Mouse (Mus musculus): ENCODE measurements at regions not wholly inside any gene's neighbourhood (a gene's known extent, or its start where the extent isn't known, plus 50 kb on each side); places are given as distances from the start of the nearest gene placed in this dataset.

DNA sequence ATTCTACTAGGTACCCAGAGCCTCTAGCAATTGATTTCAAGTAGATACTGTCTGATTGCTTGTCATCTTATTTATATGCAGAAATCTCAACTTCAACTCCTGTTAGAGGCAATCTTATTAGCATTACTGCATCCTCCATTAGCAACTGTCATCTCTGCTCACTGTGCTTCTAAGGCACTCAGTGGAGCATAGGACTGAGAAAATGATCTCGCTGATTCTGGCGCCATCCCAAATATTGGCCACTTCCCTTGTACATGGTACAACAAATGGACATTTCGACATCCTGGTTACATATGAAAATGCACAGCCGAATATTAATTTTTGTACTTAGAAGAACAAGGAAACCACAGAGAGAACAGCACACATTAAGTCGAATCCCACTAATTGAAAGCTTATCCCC is 329.7 kb upstream of the G2e3 start:
- no peak for DNase-seq (ENCODE audit: low read depth)

DNA sequence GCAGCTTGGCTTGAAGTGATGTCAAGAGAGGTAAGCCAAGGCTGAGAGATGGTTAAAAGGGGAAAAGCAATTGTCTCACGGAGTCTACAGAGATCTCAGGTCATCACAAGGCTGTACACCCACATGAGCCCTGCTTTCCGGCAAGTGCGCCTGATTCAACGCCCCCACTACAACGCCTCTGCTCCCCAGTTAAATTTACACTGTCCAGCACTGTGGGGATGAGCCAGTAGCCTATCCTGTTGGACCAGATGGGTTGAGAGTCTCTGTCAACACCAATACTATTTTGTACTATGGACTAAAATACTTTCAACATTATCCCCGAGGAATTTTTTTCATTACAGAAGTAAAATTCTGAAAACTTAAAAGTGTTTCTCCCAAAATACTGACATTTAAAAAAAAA is 331.8 kb upstream of the G2e3 start:
- DNase-seq (ENCODE audit: low read depth), result no peak

- DNase-seq (ENCODE audit: low read depth), result no peak
These were observed 338.2 kb upstream of the G2e3 start for GRCm38 (mm10) chr12:51009644-51010043.

GRCm38 (mm10) chr12:51001722-51002592 is 345.9 kb upstream of the G2e3 start:
- DNase-seq (ENCODE audit: low read depth), result no peak

- no peak for DNase-seq (ENCODE audit: low read depth)
These were observed 346.8 kb upstream of the G2e3 start for GRCm38 (mm10) chr12:51001096-51001495.

- DNase-seq (ENCODE audit: low read depth), result no peak
These were observed 347.4 kb upstream of the G2e3 start for GRCm38 (mm10) chr12:51000281-51001075.

DNA sequence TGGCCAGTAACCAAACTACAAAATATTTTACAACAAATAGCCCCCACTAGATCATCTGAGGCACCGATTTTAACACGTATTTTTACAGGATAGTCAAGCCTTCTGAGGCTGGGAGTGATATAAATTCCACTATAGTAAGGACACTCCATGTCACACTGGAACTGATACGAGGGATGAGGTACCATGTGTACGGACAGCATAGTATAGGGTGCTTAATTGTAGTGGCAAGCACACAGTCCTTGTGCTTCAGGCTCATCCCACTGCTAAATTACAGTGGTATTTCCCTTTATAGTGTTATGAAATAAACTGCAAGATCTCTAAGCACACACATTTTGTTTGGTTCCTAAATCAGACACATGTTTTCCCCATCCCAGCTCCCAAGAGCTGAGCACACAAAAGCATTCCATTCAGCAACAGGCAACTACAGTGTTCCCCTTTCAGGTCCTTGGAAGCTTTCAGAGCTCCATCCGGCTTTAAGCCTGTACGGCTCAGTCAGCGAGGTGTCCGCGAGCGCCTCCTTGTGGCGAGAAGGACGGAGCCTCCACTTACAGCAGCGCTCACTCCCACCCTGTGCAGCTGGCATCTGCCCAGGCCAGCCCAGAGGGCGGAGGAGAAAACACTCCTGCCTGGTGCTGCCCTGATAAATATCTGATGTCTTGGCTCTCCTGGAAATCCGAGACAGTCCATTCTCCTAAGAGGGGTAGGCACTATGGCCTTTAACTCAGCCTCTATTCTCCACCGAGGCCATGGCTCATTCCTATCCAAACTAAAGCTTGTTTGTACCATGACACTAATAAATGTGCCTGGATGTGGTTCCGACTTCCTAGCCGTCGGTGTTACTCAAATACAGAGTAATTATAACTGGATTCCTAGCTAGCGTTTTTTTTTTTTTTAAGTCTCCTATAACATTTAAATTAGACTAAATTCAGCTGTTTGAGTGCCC is 348.3 kb upstream of the G2e3 start:
- no peak for DNase-seq (ENCODE audit: low read depth)

DNA sequence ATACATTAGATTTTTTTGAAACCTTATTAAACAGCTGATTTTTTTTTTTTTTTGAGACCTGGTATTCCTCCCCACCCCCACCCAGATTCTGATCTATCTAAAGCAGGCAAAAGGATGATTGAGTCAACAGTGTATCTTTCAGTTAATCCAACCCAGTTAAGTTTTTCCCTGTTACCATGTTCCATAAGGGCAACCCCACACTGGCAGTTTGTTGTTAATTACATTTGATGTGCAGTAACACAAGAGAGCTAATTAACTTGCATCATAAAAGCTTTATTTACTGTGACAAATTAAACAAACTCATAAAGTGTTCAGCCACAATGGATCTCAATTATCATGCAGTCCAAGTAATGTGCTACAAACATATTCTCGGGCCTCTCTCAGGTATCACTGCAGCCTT is 346.8 kb upstream of the Prkd1 start:
- no peak for DNase-seq (ENCODE audit: low read depth)

- no peak for DNase-seq (ENCODE audit: low read depth)
These were observed 340.8 kb upstream of the Prkd1 start for GRCm38 (mm10) chr12:50989561-50990325.

DNA sequence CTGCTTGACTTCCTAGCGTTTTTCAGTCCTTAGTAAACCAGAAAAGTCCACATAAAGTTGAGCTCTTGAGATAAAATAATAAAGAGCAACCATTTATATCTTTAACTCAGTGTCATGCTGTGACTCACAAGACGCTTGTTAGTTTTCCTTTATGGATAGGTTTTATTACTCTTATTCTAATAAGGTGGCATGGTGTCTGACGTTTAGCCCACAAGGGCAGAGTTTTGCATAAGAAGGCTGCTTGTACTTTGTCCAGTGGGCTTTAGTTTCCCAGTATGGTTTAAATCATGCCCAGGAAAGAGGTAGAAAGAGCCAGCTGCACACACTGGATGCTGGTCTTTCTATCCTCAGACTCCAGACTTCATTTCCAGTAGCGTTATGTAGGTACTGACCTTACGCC is 332.4 kb upstream of the Prkd1 start:
- DNase-seq (ENCODE audit: low read depth), result no peak

DNA sequence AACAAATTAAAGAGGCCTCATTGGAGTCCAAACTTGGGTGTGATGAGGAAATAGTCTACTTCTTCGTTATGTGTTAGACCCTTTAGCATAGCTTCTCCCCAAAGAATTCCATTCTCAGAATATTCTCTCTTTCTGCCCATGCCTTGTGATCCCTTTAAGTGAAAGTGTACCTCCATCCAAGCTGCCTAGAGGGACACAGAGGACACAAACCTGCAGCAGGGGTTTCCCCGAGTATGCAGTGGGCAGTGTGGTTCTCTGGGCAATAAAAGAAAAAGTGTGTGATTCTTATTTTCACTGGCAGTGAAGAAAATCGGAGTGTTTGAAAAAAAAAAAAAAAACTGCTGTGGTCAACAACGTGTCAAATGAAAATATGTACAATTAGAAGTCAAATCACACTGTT is 331.9 kb upstream of the Prkd1 start:
- no peak for DNase-seq (ENCODE audit: low read depth)

- DNase-seq (ENCODE audit: low read depth), result no peak
These were observed 321.8 kb upstream of the Prkd1 start for GRCm38 (mm10) chr12:50970759-50971122.

GRCm38 (mm10) chr12:50969887-50970758 is 321.2 kb upstream of the Prkd1 start:
- DNase-seq (ENCODE audit: low read depth), result no peak

DNA sequence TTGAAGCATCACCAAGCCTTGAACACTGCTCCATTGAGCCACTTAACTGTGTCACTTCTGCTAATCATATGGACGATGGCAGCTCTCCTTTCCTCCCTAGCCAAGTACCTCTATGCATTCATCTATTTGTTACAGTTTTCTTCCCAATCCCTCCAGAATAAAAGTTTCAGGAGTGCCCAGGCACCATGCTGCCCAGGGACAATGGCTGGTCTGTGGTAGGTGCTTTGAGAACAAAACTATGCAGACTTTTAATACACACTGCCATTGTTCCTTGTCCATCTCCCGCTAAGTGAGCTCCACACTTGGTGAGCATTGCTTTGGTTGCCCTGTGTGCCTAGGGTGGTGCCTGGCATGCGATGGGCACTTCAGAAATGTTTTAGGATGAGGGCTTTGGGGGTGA is 320.5 kb upstream of the Prkd1 start:
- DNase-seq (ENCODE audit: low read depth), result no peak

DNA sequence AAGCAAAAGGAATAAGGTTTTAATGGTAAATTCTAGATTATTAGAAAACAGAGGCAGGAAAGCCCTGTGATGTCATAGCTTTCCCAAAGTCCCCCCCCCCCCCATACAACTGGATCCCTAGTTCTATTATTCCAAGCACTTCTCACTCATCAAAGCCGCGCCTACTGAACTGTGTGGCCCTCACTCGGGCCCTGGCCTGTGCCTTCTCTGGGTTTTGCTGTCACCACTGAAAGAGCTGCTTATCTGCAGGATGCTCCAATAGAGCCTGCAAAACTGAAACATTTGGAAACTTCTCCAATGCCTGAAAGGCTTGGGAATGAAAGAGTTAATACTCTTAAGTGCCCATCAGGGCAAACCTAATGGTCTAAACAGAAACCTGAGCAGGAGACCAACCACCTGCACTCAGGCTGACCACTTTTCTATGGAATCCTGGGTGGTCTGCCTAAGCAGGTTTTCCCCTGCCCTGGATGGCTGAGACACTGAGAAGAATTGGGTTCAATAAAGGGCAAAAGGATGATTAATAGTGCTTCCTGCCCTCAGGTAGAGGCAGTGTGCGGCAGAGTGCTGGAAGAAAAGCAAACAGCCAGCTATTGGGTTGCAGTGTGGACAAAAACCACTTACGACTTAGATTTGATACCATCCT is 318.4 kb upstream of the Prkd1 start:
- DNase-seq (ENCODE audit: low read depth), result no peak

- no peak for DNase-seq (ENCODE audit: low read depth)
These were observed 305.1 kb upstream of the Prkd1 start for GRCm38 (mm10) chr12:50953971-50954370.

DNA sequence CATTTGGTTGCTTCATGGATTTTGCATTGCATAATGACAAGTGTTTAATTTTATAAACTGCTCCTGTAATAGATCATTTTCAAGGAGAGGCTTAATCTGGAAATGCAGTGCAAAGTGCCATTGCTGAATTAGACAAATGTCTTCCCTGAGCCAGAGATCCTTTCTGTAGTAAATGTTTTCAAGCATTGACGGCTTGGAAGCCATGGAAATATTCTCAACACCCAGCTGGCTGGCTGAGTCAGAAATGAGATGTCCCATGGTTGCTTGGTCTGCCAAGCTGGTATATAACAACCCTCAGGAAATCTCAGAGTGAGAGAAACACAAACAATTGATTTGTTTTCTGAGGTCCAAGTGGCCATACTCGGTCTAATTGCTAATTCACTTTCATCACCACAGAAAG is 298.1 kb upstream of the Prkd1 start:
- no peak for DNase-seq (ENCODE audit: low read depth)

GRCm38 (mm10) chr12:50943741-50944521 is 295.0 kb upstream of the Prkd1 start:
- no peak for DNase-seq (ENCODE audit: low read depth)

GRCm38 (mm10) chr12:50943340-50943739 is 294.4 kb upstream of the Prkd1 start:
- DNase-seq (ENCODE audit: low read depth), result no peak

Measured in naive thymus-derived CD4-positive, alpha-beta T cell, adult 2 months (primary cell).